Mouse (Mus musculus) forebrain, embryonic 16.5 days (tissue): ENCODE data around the gene Shroom3. TPM values are rescaled to one million over a fixed set of nuclear protein-coding genes. Genes with fewer than 3 reads are reported as not detected.
A peak's percentile ranks its signal among the peaks of the same experiment; 100 is the strongest.

Source experiments
- ATAC-seq: fragments of 200-750 bp; cut with Nextera tagmentation; 2 replicates; pipeline ENCODE4 v1.8.0; 2017; ENCODE audit warnings: mild to moderate bottlenecking, moderate library complexity
- H3K27ac ChIP-seq: fragments of 300-500 bp; sonication (generic); 2 replicates; pipeline ENCODE4 v1.5.1; 2014; ENCODE audit warnings: low read length, control low read depth
- H3K27me3 ChIP-seq: fragments of 300-500 bp; sonication (generic); replicated peaks from 2 replicates; pipeline ENCODE4 v1.6.1; 2014; ENCODE audit warnings: low read length; ENCODE audit not compliant: control insufficient read depth, insufficient read depth
- H3K36me3 ChIP-seq: fragments of 300-500 bp; sonication (generic); 2 replicates; pipeline ENCODE4 v1.6.1; 2014; ENCODE audit not compliant: control insufficient read depth, insufficient read depth
- H3K4me1 ChIP-seq: fragments of 300-500 bp; sonication (generic); replicated peaks from 2 replicates; pipeline ENCODE4 v1.6.1; 2014; ENCODE audit warnings: low read length; ENCODE audit not compliant: control insufficient read depth, insufficient read depth
- H3K4me2 ChIP-seq: fragments of 300-500 bp; sonication (generic); 2 replicates; pipeline ENCODE4 v1.6.1; 2014; ENCODE audit warnings: mild to moderate bottlenecking, low read length, control low read depth
- H3K4me3 ChIP-seq: fragments of 300-500 bp; sonication (generic); replicated peaks from 2 replicates; pipeline ENCODE4 v1.5.1; 2014; ENCODE audit warnings: mild to moderate bottlenecking, low read length, control low read depth
- H3K9ac ChIP-seq: fragments of 300-500 bp; sonication (generic); replicated peaks from 2 replicates; pipeline ENCODE4 v1.6.1; 2014; ENCODE audit warnings: low read depth, low read length, control low read depth
- H3K9me3 ChIP-seq: fragments of 300-500 bp; sonication (generic); 2 replicates; pipeline ENCODE4 v1.6.1; 2016; ENCODE audit warnings: low read length; ENCODE audit not compliant: control insufficient read depth
- WGBS: fragments of 180-500 bp; shearing (Covaris S2); extraction: QIAGEN DNeasy Blood & Tissue Kit; methylation state at CpG from one replicate; pipeline ENCODE4 v1.1.7; 2014; 5-methylcytosine and 5-hydroxymethylcytosine counted together
- polyA plus RNA-seq: library from polyadenylated mRNA; unstranded; fragments of >200 nt; fragmentation: Nextera tagmentation; extraction: Ambion mirVana; gene quantifications from 2 replicates; pipeline ENCODE4 v1.2.1, GENCODE M21; 2015

Shroom3 gene
- polyA plus RNA-seq, 1 experiment from 2014 or later = 1.4 TPM

DNA sequence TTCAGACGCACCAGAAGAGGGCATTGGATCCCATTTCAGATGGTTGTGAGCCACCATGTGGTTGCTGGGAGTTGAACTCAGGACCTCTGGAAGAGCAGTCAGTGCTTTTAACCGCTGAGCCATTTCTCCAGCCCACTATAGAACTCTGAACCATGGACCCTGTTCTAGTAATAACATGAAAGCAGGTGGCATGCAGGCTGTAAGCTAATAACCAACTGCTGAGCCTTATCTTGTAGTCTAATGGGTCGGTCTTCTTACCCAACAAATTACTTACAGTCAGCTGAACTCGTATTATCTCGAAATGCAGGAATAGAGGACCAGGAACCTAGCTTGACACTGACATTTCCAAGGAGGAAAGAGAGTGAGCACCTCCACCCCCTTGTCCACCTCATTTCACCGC is 311.1 kb downstream of the Shroom3 start:
- Histone ChIP-seq H3K27me3 (no peaks in the 10 kb centered on the region), H3K9me3 (no peaks in the 10 kb centered on the region), H3K9ac (no peak overlapping the region), H3K27ac (no peak overlapping the region), H3K36me3 (no peaks in the 10 kb centered on the region), H3K4me3 (no peak overlapping the region), H3K4me1 (no peaks in the 10 kb centered on the region), H3K4me2 (no peak overlapping the region)
- ATAC-seq = no peak
- 83% methylated on average over 6 of the region's 6 CpGs for WGBS

DNA sequence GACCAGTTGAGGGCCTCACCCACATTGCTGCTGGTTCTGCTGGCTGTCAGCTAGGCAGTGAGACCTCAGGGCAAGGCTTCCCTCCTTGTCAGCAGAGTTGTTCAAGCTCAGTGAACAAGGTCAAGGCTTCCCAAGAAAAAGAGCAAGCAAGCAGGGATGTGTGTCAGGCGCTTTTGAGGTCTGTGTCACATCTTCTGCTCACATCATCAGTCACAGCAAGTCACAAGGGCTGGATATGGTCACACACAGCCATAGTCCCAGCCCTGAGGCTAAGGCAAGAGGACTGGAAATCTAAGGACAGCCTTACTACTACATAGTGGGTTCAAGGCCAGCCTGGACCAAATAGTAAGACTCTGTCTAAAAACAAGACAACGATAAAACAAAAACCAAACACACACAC is 311.6 kb downstream of the Shroom3 start:
- no peaks in the 10 kb centered on the region for H3K4me1 ChIP-seq
- H3K4me2 ChIP-seq = no peak overlapping the region
- no peak overlapping the region for H3K27ac ChIP-seq
- no peak overlapping the region for H3K4me3 ChIP-seq
- no peaks in the 10 kb centered on the region for H3K27me3 ChIP-seq
- 95% methylated on average over 2 of the region's 2 CpGs for WGBS
- no peak for ATAC-seq
- no peaks in the 10 kb centered on the region for H3K9me3 ChIP-seq
- H3K36me3 ChIP-seq = no peaks in the 10 kb centered on the region
- H3K9ac ChIP-seq = no peak overlapping the region

DNA sequence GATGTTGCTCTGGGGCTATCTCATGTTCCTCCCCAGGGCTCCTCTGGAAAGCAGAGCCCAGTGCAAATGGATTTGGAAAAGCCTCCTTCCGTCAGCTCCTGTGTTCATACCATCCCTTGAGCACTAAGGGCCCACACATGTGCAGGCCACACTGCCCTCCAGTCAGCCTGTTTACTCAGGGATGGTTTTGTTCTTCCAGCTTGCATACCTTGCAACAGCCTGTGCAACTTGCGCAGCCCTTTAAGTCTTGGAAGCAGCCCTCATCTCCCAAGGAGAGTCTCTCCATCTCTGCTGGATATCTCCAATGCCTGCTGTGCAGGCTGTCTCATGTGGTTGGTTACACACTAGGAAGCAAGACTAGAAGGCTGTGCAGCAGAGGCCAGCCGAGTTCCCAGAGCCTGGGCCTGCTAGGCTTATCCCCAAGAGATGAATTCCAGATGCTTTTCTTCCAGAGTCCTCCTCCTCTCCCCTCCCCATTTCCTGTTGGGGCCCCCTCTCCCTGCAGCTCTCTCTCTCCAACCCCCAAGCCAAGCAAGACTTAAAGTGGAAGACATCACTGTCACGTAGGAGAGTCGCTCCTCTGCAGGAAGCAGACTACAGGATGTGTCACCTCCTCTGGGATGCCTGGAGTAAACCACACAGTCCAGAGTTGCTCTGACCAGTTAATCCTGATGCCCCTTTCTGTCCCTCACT is 314.3 kb downstream of the Shroom3 start:
- Histone ChIP-seq H3K4me2 (no peak overlapping the region), H3K36me3 (no peaks in the 10 kb centered on the region), H3K9me3 (no peaks in the 10 kb centered on the region), H3K4me1 (no peaks in the 10 kb centered on the region), H3K27me3 (no peaks in the 10 kb centered on the region), H3K9ac (no peak overlapping the region), H3K4me3 (no peak overlapping the region), H3K27ac (no peak overlapping the region)
- 55% methylated on average over 5 of the region's 5 CpGs for WGBS
- ATAC-seq = no peak

DNA sequence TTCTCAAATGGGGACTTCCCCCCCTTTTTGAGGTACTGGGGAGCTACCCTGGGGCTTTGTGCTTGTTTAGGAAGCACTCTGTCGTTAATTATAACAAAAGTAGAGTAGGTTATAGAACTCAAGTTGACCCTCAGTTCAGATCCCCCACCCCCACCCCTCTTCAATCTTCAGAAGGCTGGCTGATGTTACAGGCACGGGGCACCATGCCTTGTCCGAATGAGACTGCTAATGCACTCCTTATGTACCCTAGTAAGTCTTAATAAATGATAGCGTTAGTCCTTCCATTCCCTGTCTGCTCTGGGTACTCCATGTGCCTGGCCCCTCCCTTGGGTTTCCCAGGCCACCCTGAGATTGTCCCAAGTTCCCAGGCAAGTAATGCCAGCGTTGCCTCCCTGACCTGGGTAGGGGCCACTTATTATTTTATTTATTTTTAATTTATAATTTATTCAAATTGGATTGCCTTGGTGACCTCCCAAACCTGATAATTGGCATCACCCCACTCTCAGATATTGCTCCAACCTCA is 315.3 kb downstream of the Shroom3 start:
- Histone ChIP-seq H3K4me2 (no peak overlapping the region), H3K4me1 (no peaks in the 10 kb centered on the region), H3K36me3 (no peaks in the 10 kb centered on the region), H3K9ac (no peak overlapping the region), H3K27ac (no peak overlapping the region), H3K27me3 (no peaks in the 10 kb centered on the region), H3K9me3 (no peaks in the 10 kb centered on the region), H3K4me3 (no peak overlapping the region)
- ATAC-seq = no peak
- WGBS = 47% methylated on average over 5 of the region's 5 CpGs

DNA sequence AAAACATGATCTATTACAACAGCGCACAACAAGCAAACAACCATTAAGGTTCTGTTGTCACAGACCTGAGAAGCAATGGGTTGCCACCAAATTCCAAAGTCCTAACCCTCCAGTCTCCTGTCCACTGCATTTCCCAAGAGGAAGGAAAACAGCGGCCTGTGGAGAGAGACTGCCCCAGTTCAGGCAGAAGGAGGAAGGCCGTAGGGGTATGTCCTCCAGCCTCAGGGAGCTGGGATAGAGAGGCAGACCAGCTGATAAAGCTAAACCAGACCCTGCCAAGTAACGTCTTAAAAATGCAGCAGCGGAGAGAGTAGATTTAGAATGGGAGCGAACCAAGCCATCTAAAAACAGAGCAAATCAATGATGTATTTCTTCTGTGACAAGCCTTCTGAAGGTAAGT is 316.8 kb downstream of the Shroom3 start:
- no peaks in the 10 kb centered on the region for H3K27me3 ChIP-seq
- H3K4me2 ChIP-seq = no peak overlapping the region
- peaks cover under 1% of the 10 kb centered on the region; the same call in 1 of the 2 replicates for H3K4me1 ChIP-seq
- 87% methylated on average over 6 of the region's 6 CpGs for WGBS
- no peak overlapping the region for H3K4me3 ChIP-seq
- no peaks in the 10 kb centered on the region for H3K9me3 ChIP-seq
- no peak for ATAC-seq
- H3K36me3 ChIP-seq = no peaks in the 10 kb centered on the region
- H3K27ac ChIP-seq = no peak overlapping the region
- H3K9ac ChIP-seq = no peak overlapping the region

DNA sequence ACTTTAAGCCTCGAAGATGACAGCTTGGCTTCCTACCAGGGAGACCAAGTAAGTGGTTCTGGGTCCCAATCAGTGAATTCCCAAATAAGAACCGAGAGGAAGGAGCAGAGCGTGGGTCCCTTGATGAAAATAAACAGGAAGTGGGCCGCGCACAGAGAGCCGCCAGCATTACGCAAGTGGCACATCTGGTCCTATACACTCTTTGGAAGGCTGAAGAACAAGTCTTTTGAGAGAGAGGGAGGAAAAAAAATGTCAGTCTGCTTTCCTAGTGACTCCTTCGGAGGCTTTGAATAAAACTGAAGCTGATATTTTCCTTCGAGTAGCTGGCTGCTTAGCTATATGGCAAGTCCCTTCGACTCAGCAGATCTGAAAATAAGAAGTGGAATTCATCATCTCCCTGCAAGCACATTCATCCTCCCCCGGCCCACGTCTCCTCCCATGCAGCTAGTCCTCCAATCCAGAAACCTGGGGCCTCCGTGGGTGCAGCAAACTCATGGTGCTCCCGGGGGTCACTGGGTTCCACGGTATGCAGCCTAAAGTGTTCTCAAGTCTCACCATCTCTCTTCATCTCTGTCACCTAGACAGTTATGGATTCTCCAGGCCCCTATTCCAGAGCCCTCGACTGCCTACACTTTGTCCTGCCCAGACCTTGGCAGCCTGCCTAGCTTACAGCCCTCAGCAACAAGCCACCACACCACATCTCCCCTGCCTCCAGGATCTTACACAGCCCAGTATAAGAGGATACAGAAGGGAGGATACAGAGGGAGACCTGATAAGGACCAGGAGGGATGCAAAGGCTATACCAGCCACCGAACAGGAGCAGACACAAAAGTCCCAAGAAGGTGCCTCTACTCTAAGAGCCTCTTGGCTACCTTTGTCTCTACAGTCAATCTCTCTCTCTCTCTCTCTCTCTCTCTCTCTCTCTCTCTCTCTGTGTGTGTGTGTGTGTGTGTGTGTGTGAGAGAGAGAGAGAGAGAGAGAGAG is 317.8 kb downstream of the Shroom3 start:
- WGBS = 76% methylated on average over 17 of the region's 17 CpGs
- no peak overlapping the region for H3K27ac ChIP-seq
- H3K9ac ChIP-seq = no peak overlapping the region
- H3K27me3 ChIP-seq = no peaks in the 10 kb centered on the region
- peaks cover 5% of the 10 kb centered on the region for H3K4me1 ChIP-seq
- ATAC-seq = no peak
- H3K4me3 ChIP-seq = no peak overlapping the region
- H3K36me3 ChIP-seq = no peaks in the 10 kb centered on the region
- H3K9me3 ChIP-seq = no peaks in the 10 kb centered on the region
- H3K4me2 ChIP-seq = no peak overlapping the region

DNA sequence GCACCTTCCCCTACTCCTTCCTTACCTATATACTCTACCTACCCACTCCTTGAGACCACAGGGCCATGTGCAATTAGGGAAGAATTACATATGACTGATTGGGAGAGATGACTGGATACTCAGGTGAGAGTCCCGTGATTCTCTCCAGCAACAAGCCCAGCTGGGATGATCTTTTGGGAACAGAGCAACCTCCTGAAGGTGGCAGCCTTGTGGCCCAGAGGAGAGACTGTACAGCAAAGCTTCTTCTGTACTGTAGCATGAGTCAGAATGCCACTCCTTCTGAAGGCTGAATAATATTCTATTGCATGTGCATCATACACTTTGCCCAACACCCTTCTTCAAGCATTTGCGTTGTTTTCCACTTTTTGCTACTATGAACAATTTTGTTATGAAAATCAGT is 319.4 kb downstream of the Shroom3 start:
- Histone ChIP-seq H3K27me3 (no peaks in the 10 kb centered on the region), H3K9ac (no peak overlapping the region), H3K4me1 (peaks cover 5% of the 10 kb centered on the region), H3K9me3 (no peaks in the 10 kb centered on the region), H3K4me3 (no peak overlapping the region), H3K4me2 (no peak overlapping the region), H3K36me3 (no peaks in the 10 kb centered on the region), H3K27ac (no peak overlapping the region)
- 86% methylated on average over 2 of the region's 2 CpGs for WGBS
- ATAC-seq = no peak

DNA sequence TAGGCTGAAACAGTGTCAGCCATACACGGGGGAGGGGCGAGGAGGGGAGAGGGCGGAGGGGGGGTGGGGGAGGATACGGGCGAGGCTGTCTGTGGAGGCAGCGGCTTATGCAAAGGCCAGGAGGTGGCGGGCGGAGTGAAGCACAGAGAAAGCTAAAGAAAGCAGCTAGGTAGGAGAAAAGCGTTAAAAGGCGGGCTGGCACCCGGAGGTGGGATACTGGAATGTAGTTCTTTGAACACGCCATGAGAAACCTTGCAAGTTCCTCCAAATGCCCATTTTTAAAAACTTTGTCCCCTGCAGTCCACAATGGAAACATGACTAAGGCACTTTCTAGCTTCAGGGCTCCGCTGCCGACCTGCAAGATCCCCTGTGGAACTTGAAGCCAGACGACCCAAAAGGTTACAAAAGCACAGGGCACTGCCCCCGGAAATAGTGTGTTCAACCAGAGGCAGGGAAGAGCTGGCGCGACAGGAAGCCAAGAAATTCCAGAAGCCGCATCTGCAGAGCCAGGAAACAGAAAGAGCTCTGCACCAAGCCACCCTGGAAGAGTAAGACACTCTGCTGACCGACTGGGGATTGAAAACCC is 322.1 kb downstream of the Shroom3 start:
- 16% methylated on average over 19 of the region's 20 CpGs for WGBS
- Histone ChIP-seq H3K9ac (no peak overlapping the region), H3K4me2 (peak overlapping the region; percentile 39), H3K36me3 (no peaks in the 10 kb centered on the region), H3K4me3 (peak overlapping the region; percentile 13; the same call in 1 of the 2 replicates), H3K4me1 (peaks cover 5% of the 10 kb centered on the region), H3K27ac (no peak overlapping the region), H3K9me3 (no peaks in the 10 kb centered on the region), H3K27me3 (no peaks in the 10 kb centered on the region)
- ATAC-seq = no peak

DNA sequence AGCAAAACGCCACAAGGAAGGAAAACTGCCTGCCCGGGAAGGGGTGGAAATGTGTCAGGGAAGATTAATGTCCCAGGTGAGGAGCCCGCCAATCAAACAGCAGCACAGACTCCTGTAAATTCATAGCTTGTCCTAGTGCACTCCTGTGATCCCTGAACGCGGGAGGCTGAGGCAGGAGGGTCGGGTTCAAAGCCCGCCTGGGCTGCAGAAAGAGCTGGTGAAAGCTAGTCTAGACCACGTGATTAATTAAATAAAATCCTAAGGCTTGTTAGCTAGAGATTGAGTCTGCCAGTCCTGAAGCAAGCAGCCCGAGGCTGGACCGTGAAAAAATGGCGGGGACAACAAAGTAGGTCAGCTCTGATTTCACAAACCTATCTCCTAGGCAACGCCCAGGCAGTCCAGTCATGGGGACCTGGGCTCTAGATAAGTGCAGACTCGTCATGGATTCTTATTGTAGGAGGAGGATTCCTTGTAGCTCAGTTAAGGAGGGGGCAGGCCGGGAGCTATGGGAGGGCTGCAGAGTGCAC is 322.6 kb downstream of the Shroom3 start:
- Histone ChIP-seq H3K27me3 (no peaks in the 10 kb centered on the region), H3K4me1 (peaks cover 5% of the 10 kb centered on the region), H3K4me3 (no peak overlapping the region; the same call in 1 of the 2 replicates)

More for the DNA sequence above, 322.6 kb downstream of the Shroom3 start:
- Histone ChIP-seq H3K36me3 (no peaks in the 10 kb centered on the region), H3K9me3 (no peaks in the 10 kb centered on the region), H3K27ac (no peak overlapping the region), H3K9ac (no peak overlapping the region), H3K4me2 (peak overlapping the region; percentile 39)
- ATAC-seq = no peak
- WGBS = 48% methylated on average over 14 of the region's 14 CpGs
